Mouse (Mus musculus) ES-Bruce4 (cell line): ENCODE data around the gene Bmpr2.

Experiments
- CTCF ChIP-seq: IDR thresholded peaks from one replicate; pipeline ENCODE4 v1.8.1; 2011; ENCODE audit warnings: low read depth, low read length
- POLR2A ChIP-seq: IDR thresholded peaks from one replicate; pipeline ENCODE4 v1.8.1; 2011; ENCODE audit warnings: low read length; ENCODE audit not compliant: insufficient read depth

- TF ChIP-seq CTCF = no peak
- TF ChIP-seq POLR2A = no peak
Measured at GRCm38 (mm10) chr1:59868041-59868440, 104.8 kb downstream of the Bmpr2 start.
